Mouse (Mus musculus) heart, adult 2 months (tissue): Measurements from ENCODE around the gene Aebp2.

ENCODE experiments used
- CTCF ChIP-seq: fragments of 200-600 bp; IDR thresholded peaks from 2 replicates; pipeline ENCODE4 v1.8.1; 2022; ENCODE audit warnings: antibody characterized with exemption, mild to moderate bottlenecking, moderate library complexity
- POLR2A ChIP-seq: fragments of 200-500 bp; IDR thresholded peaks from 2 replicates; pipeline ENCODE4 v1.6.1; 2011; ENCODE audit warnings: mild to moderate bottlenecking, low read depth, low read length, control low read depth; ENCODE audit not compliant: insufficient read depth

DNA sequence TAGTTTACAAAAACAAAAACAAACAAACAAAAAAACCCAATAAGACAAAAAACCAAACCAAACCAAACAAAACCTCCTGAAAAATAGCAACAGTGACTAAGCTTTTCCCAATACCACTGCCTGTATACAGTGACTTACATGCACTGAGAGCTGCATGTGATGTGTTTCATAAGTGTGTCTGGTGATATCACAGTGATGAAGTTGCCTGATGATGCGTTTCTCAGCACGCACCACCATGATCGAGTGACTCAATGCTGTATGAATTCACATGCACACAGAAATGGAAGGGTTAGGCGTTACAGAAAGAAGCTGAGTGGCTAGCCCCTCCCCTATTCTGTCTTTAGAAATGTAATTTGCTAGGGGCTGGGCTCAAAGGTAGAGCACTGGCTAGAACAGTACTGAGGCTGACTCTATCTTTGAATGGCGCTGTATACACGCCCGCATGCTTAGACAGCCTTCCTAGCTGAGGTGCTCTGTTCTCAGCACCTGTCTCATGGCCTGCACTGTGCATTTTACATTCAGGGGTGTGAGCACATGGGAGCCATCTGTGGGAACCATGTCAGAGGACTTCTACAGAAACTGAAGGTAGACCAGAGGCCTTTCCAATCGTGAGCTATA is 44.9 kb downstream of the Aebp2 start:
- TF ChIP-seq POLR2A = no peak
- TF ChIP-seq CTCF = no peak
